Mouse (Mus musculus) MEL (cell line): ENCODE results near the gene Cartpt. TPM values are rescaled to one million over a fixed set of nuclear protein-coding genes. Genes with fewer than 3 reads are reported as not detected.

Experiments
- DNase-seq: peaks from one replicate; pipeline ENCODE4 v3.0.0; 2011; ENCODE audit warnings: low read depth, low spot score
- H3K27ac ChIP-seq: 2 replicates; pipeline ENCODE4 v1.5.1; 2012; ENCODE audit warnings: low read depth, mild to moderate bottlenecking, control low read depth, low read length, moderate library complexity; ENCODE audit not compliant: control insufficient read depth
- H3K27me3 ChIP-seq, 2 experiments: fragments of 150-350 bp in 1 of 2; sonication (generic) in 1 of 2; 2 replicates each; pipeline ENCODE4 v1.6.1; 2012; ENCODE audit warnings: low read length in 2 of 2, mild to moderate bottlenecking in 2 of 2, improper control_type of control experiment in 1 of 2, moderate library complexity in 1 of 2; ENCODE audit not compliant: insufficient read depth in 2 of 2, control insufficient read depth in 1 of 2
- H3K36me3 ChIP-seq, 2 experiments: 2 replicates each; pipeline ENCODE4 v1.6.1; 2012 to 2014; ENCODE audit warnings: low read length in 2 of 2, improper control_type of control experiment in 1 of 2, inconsistent platforms in 1 of 2, mild to moderate bottlenecking in 1 of 2; ENCODE audit not compliant: insufficient read depth in 2 of 2, control insufficient read depth in 1 of 2
- H3K4me1 ChIP-seq, 2 experiments: fragments of 150-350 bp in 1 of 2; sonication (generic) in 1 of 2; 2 replicates each; pipeline ENCODE4 v1.6.1; 2012; ENCODE audit warnings: low read length in 2 of 2, improper control_type of control experiment in 1 of 2, mild to moderate bottlenecking in 1 of 2; ENCODE audit not compliant: insufficient read depth in 2 of 2, control insufficient read depth in 1 of 2
- H3K4me3 ChIP-seq, 2 experiments: fragments of 150-350 bp in 1 of 2; sonication (generic) in 1 of 2; 2 replicates each; pipeline ENCODE4 v1.5.1; 2012; ENCODE audit warnings: low read depth in 2 of 2, low read length in 2 of 2, mild to moderate bottlenecking in 2 of 2, moderate library complexity in 2 of 2, control low read depth in 1 of 2, improper control_type of control experiment in 1 of 2; ENCODE audit not compliant: control insufficient read depth in 1 of 2, insufficient read depth in 1 of 2
- H3K79me2 ChIP-seq: 2 replicates; pipeline ENCODE4 v1.6.1; 2012; ENCODE audit warnings: mild to moderate bottlenecking, low read length, moderate library complexity; ENCODE audit not compliant: control insufficient read depth, poor library complexity, insufficient read depth
- H3K9ac ChIP-seq: 2 replicates; pipeline ENCODE4 v1.6.1; 2012; ENCODE audit warnings: low read depth, mild to moderate bottlenecking, control low read depth, low read length, moderate library complexity; ENCODE audit not compliant: control insufficient read depth, poor library complexity, severe bottlenecking
- H3K9me3 ChIP-seq: fragments of 150-350 bp; sonication (generic); replicated peaks from 2 replicates; pipeline ENCODE4 v1.6.1; 2012; ENCODE audit warnings: mild to moderate bottlenecking, low read length, improper control_type of control experiment, moderate library complexity; ENCODE audit not compliant: insufficient read depth
- CTCF ChIP-seq, 3 experiments: IDR thresholded peaks in 2 of 3; conservative IDR thresholded peaks in 1 of 3; 2 replicates each; pipeline ENCODE4 v1.5.1; 2011 to 2012; ENCODE audit warnings: low read length in 3 of 3, low read depth in 2 of 3, mild to moderate bottlenecking in 2 of 3, improper control_type of control experiment in 1 of 3, inconsistent platforms in 1 of 3, mixed read lengths in 1 of 3, moderate library complexity in 1 of 3; ENCODE audit not compliant: control insufficient read depth in 1 of 3, insufficient read depth in 1 of 3, poor library complexity in 1 of 3, severe bottlenecking in 1 of 3
- E2F4 ChIP-seq: IDR thresholded peaks from 2 replicates; pipeline ENCODE4 v1.6.1; 2011; ENCODE audit warnings: low read depth, low read length, improper control_type of control experiment, borderline replicate concordance
- EP300 ChIP-seq, 2 experiments: IDR thresholded peaks; 2 replicates each; pipeline ENCODE4 v1.6.1; 2011; ENCODE audit warnings: improper control_type of control experiment in 2 of 2, low read length in 2 of 2, low read depth in 1 of 2, mild to moderate bottlenecking in 1 of 2
- GABPA ChIP-seq: IDR thresholded peaks from 2 replicates; pipeline ENCODE4 v1.6.1; 2012; ENCODE audit warnings: low read depth, mild to moderate bottlenecking, inconsistent platforms, low read length, improper control_type of control experiment, moderate library complexity
- GATA1 ChIP-seq: IDR thresholded peaks from 2 replicates; pipeline ENCODE4 v1.6.1; 2011; ENCODE audit warnings: low read depth, low read length, improper control_type of control experiment
- HCFC1 ChIP-seq: IDR thresholded peaks from 2 replicates; pipeline ENCODE4 v1.6.1; 2012; ENCODE audit warnings: low read depth, mild to moderate bottlenecking, inconsistent platforms, low read length, improper control_type of control experiment, moderate library complexity
- JUND ChIP-seq: IDR thresholded peaks from 2 replicates; pipeline ENCODE4 v1.6.1; 2011; ENCODE audit warnings: low read depth, mild to moderate bottlenecking, improper control_type of control experiment, low read length
- KAT2A ChIP-seq: conservative IDR thresholded peaks from 2 replicates; pipeline ENCODE4 v1.6.1; 2012; ENCODE audit warnings: low read depth, low read length, improper control_type of control experiment, inconsistent platforms
- MAFK ChIP-seq: IDR thresholded peaks from 2 replicates; pipeline ENCODE4 v1.6.1; 2011; ENCODE audit warnings: low read depth, mild to moderate bottlenecking, low read length, improper control_type of control experiment, borderline replicate concordance
- MAX ChIP-seq: IDR thresholded peaks from 2 replicates; pipeline ENCODE4 v1.6.1; 2011; ENCODE audit warnings: low read length, improper control_type of control experiment
- MEF2A ChIP-seq: IDR thresholded peaks from 2 replicates; pipeline ENCODE4 v1.6.1; 2014; ENCODE audit warnings: low read depth, mild to moderate bottlenecking, inconsistent platforms, low read length, improper control_type of control experiment; ENCODE audit not compliant: poor library complexity, insufficient replicate concordance, severe bottlenecking; ENCODE audit errors: extremely low read depth
- MXI1 ChIP-seq: IDR thresholded peaks from 2 replicates; pipeline ENCODE4 v1.6.1; 2011; ENCODE audit warnings: mild to moderate bottlenecking, low read depth, low read length, improper control_type of control experiment
- MYB ChIP-seq: IDR thresholded peaks from 2 replicates; pipeline ENCODE4 v1.6.1; 2011; ENCODE audit warnings: mild to moderate bottlenecking, low read depth, low read length, improper control_type of control experiment
- MYC ChIP-seq: IDR thresholded peaks from 2 replicates; pipeline ENCODE4 v1.6.1; 2011; ENCODE audit warnings: low read depth, mild to moderate bottlenecking, low read length, improper control_type of control experiment, moderate library complexity
- NELFE ChIP-seq: IDR thresholded peaks from 2 replicates; pipeline ENCODE4 v1.6.1; 2011; ENCODE audit warnings: low read depth, low read length, improper control_type of control experiment
- NRF1 ChIP-seq: IDR thresholded peaks from 2 replicates; pipeline ENCODE4 v1.6.1; 2014; ENCODE audit warnings: low read depth, mild to moderate bottlenecking, inconsistent platforms, low read length, improper control_type of control experiment, moderate library complexity; ENCODE audit not compliant: poor library complexity, insufficient read depth, severe bottlenecking
- POLR2A ChIP-seq, 2 experiments: IDR thresholded peaks; 2 replicates each; pipeline ENCODE4 v1.6.1; 2011 to 2012; ENCODE audit warnings: low read length in 2 of 2, mild to moderate bottlenecking in 2 of 2, control low read depth in 1 of 2, improper control_type of control experiment in 1 of 2, low read depth in 1 of 2, moderate library complexity in 1 of 2; ENCODE audit not compliant: control insufficient read depth in 1 of 2, insufficient read depth in 1 of 2, poor library complexity in 1 of 2
- POLR2AphosphoS2 ChIP-seq: IDR thresholded peaks from 2 replicates; pipeline ENCODE4 v1.6.1; 2011; ENCODE audit warnings: low read length, improper control_type of control experiment
- RAD21 ChIP-seq: IDR thresholded peaks from 2 replicates; pipeline ENCODE4 v1.6.1; 2011; ENCODE audit warnings: mild to moderate bottlenecking, low read depth, low read length, improper control_type of control experiment
- RCOR1 ChIP-seq: IDR thresholded peaks from 2 replicates; pipeline ENCODE4 v1.6.1; 2012; ENCODE audit warnings: low read depth, mild to moderate bottlenecking, inconsistent platforms, low read length, improper control_type of control experiment
- SIN3A ChIP-seq: IDR thresholded peaks from 2 replicates; pipeline ENCODE4 v1.6.1; 2012; ENCODE audit warnings: low read length, improper control_type of control experiment, inconsistent platforms
- TAL1 ChIP-seq: IDR thresholded peaks from 2 replicates; pipeline ENCODE4 v1.6.1; 2012; ENCODE audit warnings: mild to moderate bottlenecking, inconsistent platforms, low read length, moderate library complexity, mixed read lengths
- TBP ChIP-seq: IDR thresholded peaks from 2 replicates; pipeline ENCODE4 v1.8.0; 2011; ENCODE audit warnings: low read depth, low read length, improper control_type of control experiment
- TCF12 ChIP-seq: IDR thresholded peaks from 2 replicates; pipeline ENCODE4 v1.6.1; 2014; ENCODE audit warnings: low read depth, mild to moderate bottlenecking, inconsistent platforms, low read length, improper control_type of control experiment, moderate library complexity
- USF2 ChIP-seq, 2 experiments: IDR thresholded peaks; 2 replicates each; pipeline ENCODE4 v1.6.1; 2011 to 2012; ENCODE audit warnings: improper control_type of control experiment in 2 of 2, low read length in 2 of 2, borderline replicate concordance in 1 of 2, inconsistent platforms in 1 of 2, low read depth in 1 of 2, mild to moderate bottlenecking in 1 of 2; ENCODE audit not compliant: insufficient read depth in 1 of 2
- ZC3H11A ChIP-seq: IDR thresholded peaks from 2 replicates; pipeline ENCODE4 v1.6.1; 2012; ENCODE audit warnings: low read depth, mild to moderate bottlenecking, inconsistent platforms, low read length, improper control_type of control experiment
- ZNF384 ChIP-seq: IDR thresholded peaks from 2 replicates; pipeline ENCODE4 v1.6.1; 2012; ENCODE audit warnings: low read depth, mild to moderate bottlenecking, inconsistent platforms, low read length, improper control_type of control experiment
- polyA plus RNA-seq, 2 experiments: library from polyadenylated mRNA; stranded (reverse) in 1 of 2; unstranded in 1 of 2; fragments of >175 nt in 1 of 2; fragments of >200 nt in 1 of 2; gene quantifications; 2 replicates each; pipeline versions ENCODE4 v1.2.1 to v1.2.4; 2012; ENCODE audit warnings: low replicate concordance in 2 of 2, low read depth in 1 of 2; ENCODE audit not compliant: insufficient read length in 2 of 2, insufficient read depth in 1 of 2, missing spikeins in 1 of 2
- total RNA-seq: library from RNA; depleted of rRNA; stranded (reverse); fragments of 300-350 nt; gene quantifications from 2 replicates; pipeline ENCODE4 v1.2.3, GENCODE M21; 2012; rRNA removed

Cartpt gene
- total RNA-seq (not detected in 2 replicates), polyA plus RNA-seq (not detected)

GRCm38 (mm10) chr13:99900965-99901364 lies at the start of gene Cartpt:
Gene Cartpt (minus strand): TSS chr13:99901091.
- no peaks in the 10 kb centered on the region for H3K9me3 ChIP-seq
- H3K9ac ChIP-seq = no peak within 1 kb of the TSS
- H3K4me1 ChIP-seq = no peaks in the 10 kb centered on the region
- H3K79me2 ChIP-seq = no peaks in the 10 kb centered on the region
- no peak for DNase-seq
- no peaks in the 10 kb centered on the region for H3K36me3 ChIP-seq
- H3K27ac ChIP-seq = no peak within 1 kb of the TSS
- TF ChIP-seq POLR2AphosphoS2 (no peak), ZNF384 (no peak), MYC (no peak), SIN3A (no peak), JUND (no peak), MYB (no peak), MXI1 (no peak), RAD21 (no peak), MEF2A (no peak), POLR2A (IDR thresholded peaks at IDR 0.05; ENCODE audit: control insufficient read depth in 1 of 2, insufficient read depth in 1 of 2, low read depth in 1 of 2, low read length in 2 of 2, poor library complexity in 1 of 2) (no peak), USF2 (IDR thresholded peaks at IDR 0.05; ENCODE audit: borderline replicate concordance in 1 of 2, insufficient read depth in 1 of 2, low read depth in 1 of 2, low read length in 2 of 2) (no peak), TBP (no peak), EP300 (IDR thresholded peaks at IDR 0.05; ENCODE audit: low read depth in 1 of 2, low read length in 2 of 2) (no peak), CTCF (IDR thresholded peaks at IDR 0.05 in 2 of 3, conservative IDR thresholded peaks at IDR 0.05 in 1 of 3; ENCODE audit: control insufficient read depth in 1 of 3, insufficient read depth in 1 of 3, low read depth in 2 of 3, low read length in 3 of 3, poor library complexity in 1 of 3, severe bottlenecking in 1 of 3) (no peak), E2F4 (no peak), KAT2A (no peak)
- H3K27me3 ChIP-seq = no peaks in the 10 kb centered on the region
- no peak within 1 kb of the TSS for H3K4me3 ChIP-seq

GRCm38 (mm10) chr13:99947417-99947816 lies 46.5 kb upstream of the Cartpt start:
- Histone ChIP-seq H3K27ac (no peak overlapping the region), H3K27me3 (no peaks in the 10 kb centered on the region), H3K4me3 (no peak overlapping the region), H3K9ac (no peak overlapping the region), H3K9me3 (no peaks in the 10 kb centered on the region), H3K36me3 (no peaks in the 10 kb centered on the region; a peak in 1 of 4 replicates), H3K79me2 (no peaks in the 10 kb centered on the region), H3K4me1 (no peaks in the 10 kb centered on the region)
- no peak for DNase-seq
- TF ChIP-seq TCF12 (no peak), ZC3H11A (no peak), NRF1 (no peak), HCFC1 (no peak), CTCF (IDR thresholded peaks at IDR 0.05 in 2 of 3, conservative IDR thresholded peaks at IDR 0.05 in 1 of 3; ENCODE audit: control insufficient read depth in 1 of 3, insufficient read depth in 1 of 3, low read depth in 2 of 3, low read length in 3 of 3, poor library complexity in 1 of 3, severe bottlenecking in 1 of 3) (no peak), MYB (no peak), TBP (no peak), GABPA (no peak), NELFE (no peak), MAX (no peak), RCOR1 (no peak), MEF2A (no peak), POLR2A (IDR thresholded peaks at IDR 0.05; ENCODE audit: control insufficient read depth in 1 of 2, insufficient read depth in 1 of 2, low read depth in 1 of 2, low read length in 2 of 2, poor library complexity in 1 of 2) (no peak), TAL1 (no peak), USF2 (IDR thresholded peaks at IDR 0.05; ENCODE audit: borderline replicate concordance in 1 of 2, insufficient read depth in 1 of 2, low read depth in 1 of 2, low read length in 2 of 2) (no peak), GATA1 (no peak), MAFK (no peak)
